Mouse (Mus musculus) kidney, adult 2 months (tissue): ENCODE data around the gene Adsl.

ENCODE experiments used
- CTCF ChIP-seq: fragments of 200-500 bp; conservative IDR thresholded peaks from 2 replicates; pipeline ENCODE4 v1.5.1; 2011; ENCODE audit warnings: low read depth, mild to moderate bottlenecking, control low read depth, low read length, moderate library complexity, mixed read lengths; ENCODE audit not compliant: insufficient read depth, insufficient read length
- POLR2A ChIP-seq: fragments of 200-500 bp; IDR thresholded peaks from one replicate; pipeline ENCODE4 v1.6.1; 2011; ENCODE audit warnings: low read depth, low read length, control low read depth

DNA sequence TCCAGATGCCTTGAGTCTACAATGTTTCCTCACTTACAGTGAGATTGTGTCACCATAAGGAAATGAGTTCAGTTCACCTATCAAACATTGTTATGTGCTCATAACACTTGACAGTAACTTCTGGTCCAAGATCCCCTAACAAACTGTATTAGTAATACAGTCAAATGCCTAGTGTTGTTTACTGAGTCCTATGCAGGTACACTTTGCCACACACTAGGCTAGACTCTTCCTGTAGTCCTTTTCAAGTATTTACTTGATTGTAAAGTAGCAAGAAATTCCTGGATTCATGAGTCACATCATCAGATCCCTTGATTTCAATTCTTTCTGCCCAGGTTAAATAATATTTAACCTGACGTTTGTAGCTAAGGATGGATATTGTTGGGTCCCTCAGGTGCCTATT, 21.1 kb downstream of the Adsl start:
- TF ChIP-seq CTCF = no peak
- no peak for TF ChIP-seq POLR2A
